Mouse (Mus musculus): ENCODE data around the gene Taf8. TPM values are rescaled to one million over a fixed set of nuclear protein-coding genes. Genes with fewer than 3 reads are reported as not detected.
A peak's percentile ranks its signal among the peaks of the same experiment; 100 is the strongest.

Gene Taf8
- polyA plus RNA-seq, 1 experiment from 2014 or later, result 18.0 TPM

DNA sequence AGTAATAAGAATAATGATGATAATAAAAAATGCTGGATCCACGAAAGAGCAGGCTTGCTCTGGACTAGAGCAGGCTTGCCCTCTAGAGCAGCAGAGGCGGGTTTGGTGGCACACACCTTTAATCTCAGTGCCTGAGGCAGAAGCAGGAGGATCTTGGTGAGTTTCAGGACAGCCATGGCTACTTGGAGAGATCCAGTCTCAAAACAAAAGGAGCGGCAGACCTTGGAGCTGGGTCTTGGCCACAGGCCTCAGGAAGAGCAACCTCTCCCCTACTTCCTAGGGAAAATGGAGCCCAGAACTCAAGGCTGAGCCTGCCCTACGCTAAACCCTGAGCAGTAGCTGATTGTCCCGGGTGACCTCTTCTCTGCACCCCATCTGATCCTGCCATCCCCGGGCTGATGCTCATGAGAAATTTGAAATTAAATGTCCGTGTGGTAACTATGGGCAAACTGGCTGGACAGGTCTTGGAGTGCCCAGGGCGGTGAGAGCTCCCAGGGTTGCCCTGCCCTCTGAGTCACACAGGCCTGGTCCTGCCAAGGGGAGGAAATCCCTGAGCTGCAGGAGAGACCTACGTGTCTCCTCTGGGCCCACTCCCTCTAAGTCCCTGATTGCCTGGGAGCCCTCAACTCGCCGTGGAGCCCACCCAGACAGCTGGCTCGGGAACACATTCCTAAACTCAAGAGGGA, 51.1 kb downstream of the Taf8 start:
- no peak for ATAC-seq
- no peak overlapping the region for H3K4me3 ChIP-seq
- no peak overlapping the region for H3K4me2 ChIP-seq
- no peaks in the 10 kb centered on the region for H3K9me3 ChIP-seq (replicated peaks)
- WGBS (ENCODE audit: insufficient replicate concordance), result 75% methylated on average over 12 of the region's 12 CpGs
- H3K27ac ChIP-seq, result no peak overlapping the region
- no peaks in the 10 kb centered on the region for H3K36me3 ChIP-seq
- no peaks in the 10 kb centered on the region for H3K27me3 ChIP-seq (replicated peaks)
- H3K9ac ChIP-seq, result no peak overlapping the region
- peaks cover 70% of the 10 kb centered on the region for H3K4me1 ChIP-seq

- H3K9ac ChIP-seq, result no peak overlapping the region
- no peaks in the 10 kb centered on the region for H3K36me3 ChIP-seq
- H3K4me3 ChIP-seq, result no peak overlapping the region
- no peak overlapping the region for H3K27ac ChIP-seq
- peaks cover 72% of the 10 kb centered on the region for H3K4me1 ChIP-seq
- H3K9me3 ChIP-seq (replicated peaks), result no peaks in the 10 kb centered on the region
- no peak overlapping the region for H3K4me2 ChIP-seq
- WGBS (ENCODE audit: insufficient replicate concordance), result 45% methylated on average over 7 of the region's 7 CpGs
- no peak for ATAC-seq
- no peaks in the 10 kb centered on the region for H3K27me3 ChIP-seq (replicated peaks)
Measured at GRCm38 (mm10) chr17:47450239-47450638, 51.9 kb downstream of the Taf8 start.

- ATAC-seq, result no peak
- Histone ChIP-seq H3K27me3 (replicated peaks) (no peaks in the 10 kb centered on the region), H3K4me2 (no peak overlapping the region), H3K27ac (no peak overlapping the region), H3K9me3 (replicated peaks) (no peaks in the 10 kb centered on the region), H3K9ac (no peak overlapping the region), H3K4me3 (no peak overlapping the region), H3K4me1 (peaks cover 69% of the 10 kb centered on the region), H3K36me3 (no peaks in the 10 kb centered on the region)
- 68% methylated on average over 5 of the region's 5 CpGs for WGBS (ENCODE audit: insufficient replicate concordance)
Measured at GRCm38 (mm10) chr17:47449432-47449831, 52.7 kb downstream of the Taf8 start.

DNA sequence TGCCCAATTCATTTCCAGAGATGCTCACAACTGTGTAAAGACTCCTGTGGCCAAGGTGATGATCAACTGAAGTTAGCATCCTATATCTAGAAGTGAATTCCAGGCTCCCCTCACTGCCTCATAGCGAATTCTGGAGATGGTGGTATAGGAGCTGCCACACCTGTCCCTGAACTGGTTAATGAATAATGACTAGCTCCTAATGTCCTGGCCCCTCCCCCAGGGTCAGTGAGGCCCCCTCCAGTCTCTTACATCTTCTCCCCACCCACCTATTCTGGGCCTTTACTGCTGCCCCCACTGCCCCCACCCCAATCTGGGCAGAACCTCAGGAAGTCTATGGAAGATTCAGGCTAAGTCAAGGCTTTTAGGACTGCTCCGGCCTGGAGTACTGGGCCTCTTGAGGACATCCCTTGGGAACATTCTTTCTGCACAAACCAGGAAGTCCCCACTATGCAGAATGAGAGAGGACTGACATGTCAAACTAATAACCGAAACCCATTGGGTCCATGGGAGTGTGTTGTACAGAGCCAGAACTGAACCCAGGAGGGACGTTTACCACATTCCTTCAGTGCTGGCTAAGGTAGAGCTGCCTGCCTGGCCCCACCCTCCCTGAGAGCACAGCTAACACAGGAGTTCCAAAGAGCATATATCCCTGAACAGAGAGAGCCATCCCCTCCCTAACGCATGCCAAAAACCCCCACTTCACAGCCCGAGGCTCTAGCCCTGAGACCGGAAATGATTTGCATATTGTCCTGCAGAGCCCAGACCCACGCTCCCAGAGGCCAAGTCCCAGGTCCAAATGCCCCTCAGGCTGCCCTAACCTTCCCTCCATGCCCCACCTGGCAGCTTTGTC, 53.3 kb downstream of the Taf8 start:
- 0 out of 2 replicates have a peak, but pooled peaks have one; percentile 6 for ATAC-seq
- no peak overlapping the region for H3K4me3 ChIP-seq
- H3K4me2 ChIP-seq, result no peak overlapping the region
- H3K4me1 ChIP-seq, result peaks cover 70% of the 10 kb centered on the region
- H3K9me3 ChIP-seq (replicated peaks), result no peaks in the 10 kb centered on the region
- no peak overlapping the region for H3K27ac ChIP-seq
- 40% methylated on average over 8 of the region's 8 CpGs for WGBS (ENCODE audit: insufficient replicate concordance)
- H3K36me3 ChIP-seq, result no peaks in the 10 kb centered on the region
- H3K9ac ChIP-seq, result no peak overlapping the region
- H3K27me3 ChIP-seq (replicated peaks), result no peaks in the 10 kb centered on the region

- no peaks in the 10 kb centered on the region for H3K9me3 ChIP-seq (replicated peaks)
- no peaks in the 10 kb centered on the region for H3K27me3 ChIP-seq (replicated peaks)
- peaks cover 63% of the 10 kb centered on the region for H3K4me1 ChIP-seq
- 70% methylated on average over 11 of the region's 11 CpGs for WGBS (ENCODE audit: insufficient replicate concordance)
- H3K27ac ChIP-seq, result no peak overlapping the region
- H3K36me3 ChIP-seq, result no peaks in the 10 kb centered on the region
- H3K4me3 ChIP-seq, result no peak overlapping the region
- H3K4me2 ChIP-seq, result no peak overlapping the region
- H3K9ac ChIP-seq, result no peak overlapping the region
- no peak for ATAC-seq
Measured at GRCm38 (mm10) chr17:47446561-47446960, 55.5 kb downstream of the Taf8 start.

DNA sequence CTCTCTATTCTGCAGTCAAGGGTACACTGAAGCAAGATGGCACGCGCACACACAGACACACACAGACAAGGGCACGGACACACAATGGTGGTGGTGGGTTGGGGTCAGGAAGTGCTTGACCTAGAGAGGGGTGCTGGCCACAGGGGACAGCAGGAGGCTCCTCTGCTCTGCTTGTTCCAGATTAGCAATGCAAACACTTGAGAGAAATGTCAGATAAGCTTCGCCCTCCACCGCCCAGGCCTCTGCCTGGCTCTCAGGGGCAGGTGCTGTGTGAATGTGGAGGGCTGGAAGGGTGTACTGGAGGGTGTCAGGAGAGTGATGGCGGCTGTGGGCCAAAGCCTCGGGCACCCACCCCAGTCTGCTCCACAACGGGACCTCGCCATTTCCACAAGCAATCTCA, 56.1 kb downstream of the Taf8 start:
- H3K9me3 ChIP-seq (replicated peaks), result no peaks in the 10 kb centered on the region
- no peak overlapping the region for H3K4me3 ChIP-seq
- peak overlapping the region; percentile 37; the same call in 1 of the 2 replicates for H3K27ac ChIP-seq
- no peaks in the 10 kb centered on the region for H3K36me3 ChIP-seq
- peak overlapping the region; percentile 13; the same call in 1 of the 2 replicates for H3K4me2 ChIP-seq
- 30% methylated on average over 9 of the region's 9 CpGs for WGBS (ENCODE audit: insufficient replicate concordance)
- ATAC-seq, result peak; percentile 63
- no peaks in the 10 kb centered on the region for H3K27me3 ChIP-seq (replicated peaks)
- no peak overlapping the region; the same call in 1 of the 2 replicates for H3K9ac ChIP-seq
- H3K4me1 ChIP-seq, result peaks cover 69% of the 10 kb centered on the region

GRCm38 (mm10) chr17:47445518-47445917, 56.6 kb downstream of the Taf8 start:
- peaks cover 70% of the 10 kb centered on the region for H3K4me1 ChIP-seq

GRCm38 (mm10) chr17:47444113-47444512, 58.0 kb downstream of the Taf8 start:
- Histone ChIP-seq H3K4me3 (no peak overlapping the region), H3K27me3 (replicated peaks) (peaks cover 4% of the 10 kb centered on the region; the same call in 1 of the 2 replicates), H3K9ac (no peak overlapping the region), H3K27ac (no peak overlapping the region), H3K4me2 (no peak overlapping the region), H3K36me3 (no peaks in the 10 kb centered on the region), H3K4me1 (peaks cover 71% of the 10 kb centered on the region), H3K9me3 (replicated peaks) (no peaks in the 10 kb centered on the region)
- WGBS (ENCODE audit: insufficient replicate concordance), result 62% methylated on average over 6 of the region's 6 CpGs
- ATAC-seq, result no peak

More at GRCm38 (mm10) chr17:47445518-47445917, 56.6 kb downstream of the Taf8 start:
- Histone ChIP-seq H3K27me3 (replicated peaks) (no peaks in the 10 kb centered on the region), H3K4me3 (no peak overlapping the region), H3K9ac (no peak overlapping the region; the same call in 1 of the 2 replicates), H3K27ac (peak overlapping the region; percentile 37; the same call in 1 of the 2 replicates), H3K36me3 (no peaks in the 10 kb centered on the region), H3K4me2 (peak overlapping the region; percentile 13; the same call in 1 of the 2 replicates), H3K9me3 (replicated peaks) (no peaks in the 10 kb centered on the region)
- WGBS (ENCODE audit: insufficient replicate concordance), result 32% methylated on average over 11 of the region's 11 CpGs
- ATAC-seq, result no peak

DNA sequence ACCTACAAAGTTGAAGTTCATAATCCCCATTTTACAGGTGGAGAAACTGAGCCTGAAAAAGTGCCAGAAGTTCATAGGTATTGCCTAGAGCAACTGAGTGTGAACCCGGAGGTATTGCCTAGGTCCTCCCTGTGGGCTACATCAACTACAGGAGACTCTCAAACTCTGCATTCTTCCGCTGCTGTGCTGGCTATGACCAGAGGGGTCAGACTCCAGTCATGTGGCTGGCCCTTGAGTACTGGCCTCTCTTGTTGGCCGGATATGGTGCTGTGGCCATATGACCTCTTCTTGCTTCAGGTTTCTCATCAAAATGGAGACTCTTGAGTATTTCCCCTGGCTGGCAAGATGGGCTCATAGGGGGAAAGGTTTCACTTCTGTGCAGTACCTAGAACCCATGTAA, 59.8 kb downstream of the Taf8 start:
- no peak overlapping the region for H3K4me3 ChIP-seq
- H3K4me2 ChIP-seq, result no peak overlapping the region
- H3K9me3 ChIP-seq (replicated peaks), result no peaks in the 10 kb centered on the region
- no peak for ATAC-seq
- H3K36me3 ChIP-seq, result no peaks in the 10 kb centered on the region
- peaks cover 75% of the 10 kb centered on the region for H3K4me1 ChIP-seq
- 71% methylated on average over 3 of the region's 3 CpGs for WGBS (ENCODE audit: insufficient replicate concordance)
- H3K27ac ChIP-seq, result no peak overlapping the region
- peaks cover 22% of the 10 kb centered on the region for H3K27me3 ChIP-seq (replicated peaks)
- H3K9ac ChIP-seq, result no peak overlapping the region

- no peak overlapping the region for H3K4me3 ChIP-seq
- WGBS (ENCODE audit: insufficient replicate concordance), result 54% methylated on average over 19 of the region's 19 CpGs
- no peak overlapping the region for H3K4me2 ChIP-seq
- H3K36me3 ChIP-seq, result no peaks in the 10 kb centered on the region
- H3K9ac ChIP-seq, result no peak overlapping the region
- peaks cover 77% of the 10 kb centered on the region for H3K4me1 ChIP-seq
- ATAC-seq, result no peak
- H3K27ac ChIP-seq, result no peak overlapping the region
- H3K27me3 ChIP-seq (replicated peaks), result peaks cover 30% of the 10 kb centered on the region
- no peaks in the 10 kb centered on the region for H3K9me3 ChIP-seq (replicated peaks)
Measured at GRCm38 (mm10) chr17:47441296-47442051, 60.6 kb downstream of the Taf8 start.

DNA sequence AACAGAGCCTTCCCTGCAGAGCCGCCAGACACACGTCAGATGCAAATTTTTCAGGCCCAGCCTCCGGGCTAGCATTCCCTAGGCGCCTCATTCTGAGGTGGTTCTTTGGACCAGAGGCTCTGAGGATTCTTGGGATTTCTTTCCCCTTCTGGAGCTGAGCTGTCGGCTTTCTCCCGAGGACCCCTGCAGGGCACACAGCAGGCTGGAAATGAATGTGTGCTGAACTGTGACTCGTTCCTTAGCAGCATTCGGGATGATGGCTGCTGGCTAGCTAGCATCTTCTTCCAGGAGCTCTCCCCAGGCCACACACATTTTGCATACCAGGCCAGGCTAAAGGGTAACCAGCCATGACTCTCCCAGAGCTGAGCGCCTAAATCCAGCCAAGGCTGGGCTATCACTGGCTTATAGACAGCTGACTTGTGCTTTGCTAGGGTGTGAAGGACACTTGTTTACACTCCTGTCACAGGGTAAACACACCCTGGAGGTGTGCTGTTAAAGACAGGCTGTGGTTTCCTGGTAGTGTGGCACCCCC, 61.7 kb downstream of the Taf8 start:
- H3K27me3 ChIP-seq (replicated peaks), result peaks cover 36% of the 10 kb centered on the region
- no peak overlapping the region for H3K4me2 ChIP-seq
- WGBS (ENCODE audit: insufficient replicate concordance), result 55% methylated on average over 9 of the region's 9 CpGs
- peaks cover 69% of the 10 kb centered on the region for H3K4me1 ChIP-seq
- 0 out of 2 replicates have a peak overlapping the region, but pooled peaks have one; percentile 18 for H3K27ac ChIP-seq
- no peaks in the 10 kb centered on the region for H3K9me3 ChIP-seq (replicated peaks)
- no peak overlapping the region for H3K9ac ChIP-seq
- no peak overlapping the region for H3K4me3 ChIP-seq
- no peaks in the 10 kb centered on the region for H3K36me3 ChIP-seq
- ATAC-seq, result no peak

Measured in liver, embryonic 12.5 days (tissue).